Mouse (Mus musculus): ENCODE results near the gene Cnksr3. TPM values are rescaled to one million over a fixed set of nuclear protein-coding genes. Genes with fewer than 3 reads are reported as not detected.

Cnksr3 gene
- total and polyA plus RNA-seq, 3 experiments: not detected

DNA sequence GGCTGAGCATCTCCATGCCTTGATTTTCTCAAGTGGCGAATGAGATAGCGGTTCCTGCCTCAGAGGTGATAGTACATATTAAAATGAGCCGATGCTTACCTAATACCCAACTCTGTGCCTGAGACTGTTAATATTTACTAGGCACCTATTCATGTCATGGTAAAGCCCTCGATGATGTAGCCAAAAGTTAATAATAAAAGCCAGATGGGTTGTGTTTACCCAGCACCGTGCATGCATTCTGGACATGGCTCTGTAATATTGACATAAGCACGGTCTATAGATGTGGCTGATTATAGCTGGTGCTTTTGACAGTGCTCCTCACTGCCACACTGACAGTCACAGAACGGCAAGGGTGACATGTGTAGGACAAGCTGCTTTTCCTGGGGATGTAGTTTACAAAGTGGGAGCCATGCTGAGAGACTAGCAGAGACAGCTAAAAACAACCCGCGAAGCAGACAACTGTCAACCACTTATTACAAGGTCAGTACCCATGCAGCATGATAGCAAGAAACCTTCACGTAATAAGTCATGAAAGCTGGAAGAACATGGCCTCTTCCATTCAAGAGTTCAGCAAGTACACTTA, 3.1 kb downstream of the Cnksr3 start:
- DNase-seq (ENCODE audit: low spot score) (no peak), ATAC-seq (ENCODE audit: extremely low read depth, insufficient number of reproducible peaks, low FRiP score, poor library complexity, severe bottlenecking) (no peak)
- TF ChIP-seq CTCF (IDR thresholded peaks at IDR 0.05; ENCODE audit: low read depth, low read length) (no peak), GATA1 (IDR thresholded peaks at IDR 0.05; ENCODE audit: borderline replicate concordance, low read length) (no peak), TAL1 (conservative IDR thresholded peaks at IDR 0.05; ENCODE audit: low read depth, low read length) (no peak), GATA2 (IDR thresholded peaks at IDR 0.05; ENCODE audit: borderline replicate concordance, low read depth, low read length) (no peak), POLR2AphosphoS5 (IDR thresholded peaks at IDR 0.05; ENCODE audit: insufficient replicate concordance, low read depth, low read length) (no peak)
- H3K36me3 ChIP-seq (replicated peaks): no peaks in the 10 kb centered on the region
- no peak overlapping the region for H3K4me3 ChIP-seq (ENCODE audit: low read depth, low read length)
- H3K27me3 ChIP-seq (ENCODE audit: insufficient read depth, low read length): no peaks in the 10 kb centered on the region
- no peaks in the 10 kb centered on the region for H3K4me1 ChIP-seq (ENCODE audit: insufficient read depth, low read depth, low read length)
- H3K9me3 ChIP-seq (replicated peaks): no peaks in the 10 kb centered on the region

- no peak for DNase-seq (ENCODE audit: low spot score)
- no peak for TF ChIP-seq TAL1 (conservative IDR thresholded peaks at IDR 0.05; ENCODE audit: low read depth, low read length)
- TF ChIP-seq CTCF (IDR thresholded peaks at IDR 0.05; ENCODE audit: low read depth, low read length): no peak
- no peak for TF ChIP-seq GATA1 (IDR thresholded peaks at IDR 0.05; ENCODE audit: borderline replicate concordance, low read length)
- no peak for TF ChIP-seq GATA2 (IDR thresholded peaks at IDR 0.05; ENCODE audit: borderline replicate concordance, low read depth, low read length)
- TF ChIP-seq POLR2AphosphoS5 (IDR thresholded peaks at IDR 0.05; ENCODE audit: insufficient replicate concordance, low read depth, low read length): no peak
- Histone ChIP-seq H3K4me1 (ENCODE audit: insufficient read depth, low read depth, low read length) (no peaks in the 10 kb centered on the region), H3K4me3 (ENCODE audit: low read depth, low read length) (no peak overlapping the region), H3K9me3 (replicated peaks) (no peaks in the 10 kb centered on the region), H3K27me3 (ENCODE audit: insufficient read depth, low read length) (no peaks in the 10 kb centered on the region), H3K36me3 (replicated peaks) (no peaks in the 10 kb centered on the region)
- ATAC-seq (ENCODE audit: extremely low read depth, insufficient number of reproducible peaks, low FRiP score, poor library complexity, severe bottlenecking): no peak
Measured at GRCm38 (mm10) chr10:7207301-7207700, 4.7 kb downstream of the Cnksr3 start.

DNA sequence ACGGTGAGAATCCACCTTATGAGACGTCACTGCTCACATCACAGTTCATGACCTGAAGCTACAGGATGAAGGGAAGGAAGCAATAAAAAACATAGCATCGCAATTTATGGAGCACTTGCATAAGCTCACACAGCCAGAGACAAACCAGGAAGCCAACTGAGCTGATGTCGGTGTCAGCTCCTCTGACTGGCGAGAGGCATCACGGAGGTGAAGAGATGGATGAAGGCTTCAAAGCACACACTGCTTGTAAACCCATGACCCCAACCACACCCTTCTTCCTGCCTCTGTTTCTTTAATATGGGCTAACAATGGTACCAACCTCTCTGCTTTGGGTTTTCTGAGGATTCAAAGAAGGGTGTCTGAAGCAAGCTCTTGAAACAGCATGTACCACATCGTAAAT, 5.5 kb downstream of the Cnksr3 start:
- TF ChIP-seq GATA2 (IDR thresholded peaks at IDR 0.05; ENCODE audit: borderline replicate concordance, low read depth, low read length) (no peak), GATA1 (IDR thresholded peaks at IDR 0.05; ENCODE audit: borderline replicate concordance, low read length) (no peak), CTCF (IDR thresholded peaks at IDR 0.05; ENCODE audit: low read depth, low read length) (no peak), POLR2AphosphoS5 (IDR thresholded peaks at IDR 0.05; ENCODE audit: insufficient replicate concordance, low read depth, low read length) (no peak), TAL1 (conservative IDR thresholded peaks at IDR 0.05; ENCODE audit: low read depth, low read length) (no peak)
- Histone ChIP-seq H3K4me3 (ENCODE audit: low read depth, low read length) (no peak overlapping the region), H3K4me1 (ENCODE audit: insufficient read depth, low read depth, low read length) (no peaks in the 10 kb centered on the region), H3K36me3 (replicated peaks) (no peaks in the 10 kb centered on the region), H3K27me3 (ENCODE audit: insufficient read depth, low read length) (no peaks in the 10 kb centered on the region), H3K9me3 (replicated peaks) (no peaks in the 10 kb centered on the region)
- DNase-seq (ENCODE audit: low spot score) (no peak), ATAC-seq (ENCODE audit: extremely low read depth, insufficient number of reproducible peaks, low FRiP score, poor library complexity, severe bottlenecking) (no peak)

- H3K4me3 ChIP-seq (ENCODE audit: low read depth, low read length): no peak overlapping the region
- TF ChIP-seq POLR2AphosphoS5 (IDR thresholded peaks at IDR 0.05; ENCODE audit: insufficient replicate concordance, low read depth, low read length) (no peak), GATA2 (IDR thresholded peaks at IDR 0.05; ENCODE audit: borderline replicate concordance, low read depth, low read length) (no peak), TAL1 (conservative IDR thresholded peaks at IDR 0.05; ENCODE audit: low read depth, low read length) (no peak), CTCF (IDR thresholded peaks at IDR 0.05; ENCODE audit: low read depth, low read length) (no peak), GATA1 (IDR thresholded peaks at IDR 0.05; ENCODE audit: borderline replicate concordance, low read length) (no peak)
- no peaks in the 10 kb centered on the region for H3K9me3 ChIP-seq (replicated peaks)
Measured at GRCm38 (mm10) chr10:7205576-7205975, 6.5 kb downstream of the Cnksr3 start.

GRCm38 (mm10) chr10:7204953-7205352, 7.1 kb downstream of the Cnksr3 start:
- DNase-seq (ENCODE audit: low spot score): no peak
- Histone ChIP-seq H3K36me3 (replicated peaks) (no peaks in the 10 kb centered on the region), H3K4me3 (ENCODE audit: low read depth, low read length) (no peak overlapping the region), H3K4me1 (ENCODE audit: insufficient read depth, low read depth, low read length) (no peaks in the 10 kb centered on the region), H3K27me3 (ENCODE audit: insufficient read depth, low read length) (no peaks in the 10 kb centered on the region), H3K9me3 (replicated peaks) (no peaks in the 10 kb centered on the region)
- TF ChIP-seq TAL1 (conservative IDR thresholded peaks at IDR 0.05; ENCODE audit: low read depth, low read length): no peak
- no peak for TF ChIP-seq CTCF (IDR thresholded peaks at IDR 0.05; ENCODE audit: low read depth, low read length)
- no peak for TF ChIP-seq GATA2 (IDR thresholded peaks at IDR 0.05; ENCODE audit: borderline replicate concordance, low read depth, low read length)
- no peak for TF ChIP-seq GATA1 (IDR thresholded peaks at IDR 0.05; ENCODE audit: borderline replicate concordance, low read length)
- TF ChIP-seq POLR2AphosphoS5 (IDR thresholded peaks at IDR 0.05; ENCODE audit: insufficient replicate concordance, low read depth, low read length): no peak
- ATAC-seq (ENCODE audit: extremely low read depth, insufficient number of reproducible peaks, low FRiP score, poor library complexity, severe bottlenecking): no peak

More at GRCm38 (mm10) chr10:7205576-7205975, 6.5 kb downstream of the Cnksr3 start:
- Histone ChIP-seq H3K27me3 (ENCODE audit: insufficient read depth, low read length) (no peaks in the 10 kb centered on the region), H3K36me3 (replicated peaks) (no peaks in the 10 kb centered on the region), H3K4me1 (ENCODE audit: insufficient read depth, low read depth, low read length) (no peaks in the 10 kb centered on the region)
- DNase-seq (ENCODE audit: low spot score): no peak
- no peak for ATAC-seq (ENCODE audit: extremely low read depth, insufficient number of reproducible peaks, low FRiP score, poor library complexity, severe bottlenecking)

DNA sequence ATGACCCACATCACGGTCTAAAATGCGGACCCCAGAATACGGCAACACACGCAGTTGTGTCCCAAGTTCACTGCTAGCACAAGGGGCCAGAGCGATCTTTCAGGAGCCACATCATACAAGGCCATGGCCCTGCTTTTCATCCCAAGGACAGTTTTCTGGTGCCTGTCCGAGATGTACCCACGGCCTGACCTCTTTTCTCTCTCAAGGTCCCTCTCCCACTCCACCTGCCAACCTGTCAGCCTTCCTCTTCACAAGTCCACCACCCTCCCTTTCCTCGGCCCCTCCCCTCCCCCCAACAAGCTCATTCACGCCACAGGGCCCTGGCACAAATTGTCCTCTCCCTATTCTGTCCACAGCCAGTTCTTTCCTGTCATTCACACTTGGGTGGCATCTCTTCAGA, 9.5 kb downstream of the Cnksr3 start:
- no peaks in the 10 kb centered on the region for H3K9me3 ChIP-seq (replicated peaks)
- H3K4me1 ChIP-seq (ENCODE audit: insufficient read depth, low read depth, low read length): no peaks in the 10 kb centered on the region
- H3K27me3 ChIP-seq (ENCODE audit: insufficient read depth, low read length): no peaks in the 10 kb centered on the region
- no peaks in the 10 kb centered on the region for H3K36me3 ChIP-seq (replicated peaks)
- TF ChIP-seq CTCF (IDR thresholded peaks at IDR 0.05; ENCODE audit: low read depth, low read length): no peak
- TF ChIP-seq GATA1 (IDR thresholded peaks at IDR 0.05; ENCODE audit: borderline replicate concordance, low read length): no peak
- TF ChIP-seq TAL1 (conservative IDR thresholded peaks at IDR 0.05; ENCODE audit: low read depth, low read length): no peak
- TF ChIP-seq POLR2AphosphoS5 (IDR thresholded peaks at IDR 0.05; ENCODE audit: insufficient replicate concordance, low read depth, low read length): no peak
- no peak for TF ChIP-seq GATA2 (IDR thresholded peaks at IDR 0.05; ENCODE audit: borderline replicate concordance, low read depth, low read length)
- no peak for ATAC-seq (ENCODE audit: extremely low read depth, insufficient number of reproducible peaks, low FRiP score, poor library complexity, severe bottlenecking)
- H3K4me3 ChIP-seq (ENCODE audit: low read depth, low read length): no peak overlapping the region
- no peak for DNase-seq (ENCODE audit: low spot score)

Measured in G1E (cell line).